14 mouse cellular contexts compared by ENCODE assay signal in genomic region chr2:136109038-136109363, GRCm38 (mm10). TPM values are rescaled to one million over a fixed set of nuclear protein-coding genes. Genes with fewer than 3 reads are reported as not detected.
A peak's percentile ranks its signal among the peaks of the same experiment; 100 is the strongest.
DNase-seq lines count a peak whose midpoint lies in the region; ATAC-seq lines count a peak whose summit lies in the region.
"Had no signal": no experiment of that assay in that cellular context is flagged by ENCODE, and none has a peak within 500 bp of the region (broad histone marks: within the 10 kb centered on the region; RNA-seq: fewer than 3 reads in every experiment).

No protein-coding gene starts in this region.

- peak overlapping the region; percentile 25 for H3K4me2 ChIP-seq in forebrain, embryonic 16.5 days (ENCODE audit: low read length)
- H3K4me2 ChIP-seq in hindbrain, embryonic 15.5 days: peak overlapping the region; percentile 30
- H3K4me2 ChIP-seq in neural tube, embryonic 13.5 days: peak overlapping the region; percentile 33
- H3K4me2 ChIP-seq: liver, embryonic 15.5 days had no signal

- intact Hi-C loops in heart, postnatal 25 days (cut with DNase I): no loop called here

- H3K27ac ChIP-seq in forebrain, embryonic 16.5 days (ENCODE audit: low read length): peak overlapping the region; percentile 85
- H3K27ac ChIP-seq in hindbrain, embryonic 15.5 days (replicated peaks): peak overlapping the region; percentile 93
- peak overlapping the region; percentile 97 for H3K27ac ChIP-seq in neural tube, embryonic 13.5 days (replicated peaks)
- H3K27ac ChIP-seq: heart, adult 2 months; liver, embryonic 15.5 days; stomach, postnatal 0 days had no signal

- no peaks in the 10 kb centered on the region for H3K27me3 ChIP-seq in forebrain, embryonic 16.5 days (replicated peaks; ENCODE audit: control insufficient read depth, insufficient read depth, low read length)
- H3K27me3 ChIP-seq in hindbrain, embryonic 15.5 days: no peaks in the 10 kb centered on the region
- H3K27me3 ChIP-seq in neural tube, embryonic 13.5 days: peaks cover 4% of the 10 kb centered on the region; the same call in 1 of the 2 replicates
- H3K27me3 ChIP-seq: liver, embryonic 15.5 days had no signal

- peaks cover 24% of the 10 kb centered on the region for H3K4me1 ChIP-seq in forebrain, embryonic 16.5 days (replicated peaks; ENCODE audit: control insufficient read depth, insufficient read depth, low read length)
- H3K4me1 ChIP-seq in hindbrain, embryonic 15.5 days (replicated peaks): peaks cover 47% of the 10 kb centered on the region
- H3K4me1 ChIP-seq in neural tube, embryonic 13.5 days (replicated peaks): peaks cover 61% of the 10 kb centered on the region
- H3K4me1 ChIP-seq: liver, embryonic 15.5 days had no signal

- H3K9ac ChIP-seq in forebrain, embryonic 16.5 days (replicated peaks; ENCODE audit: low read depth, low read length): 0 out of 2 replicates have a peak overlapping the region, but pooled peaks have one; percentile 22
- H3K9ac ChIP-seq in hindbrain, embryonic 15.5 days: peak overlapping the region; percentile 9; the same call in 1 of the 2 replicates
- peak overlapping the region; percentile 66 for H3K9ac ChIP-seq in neural tube, embryonic 13.5 days
- H3K9ac ChIP-seq: liver, embryonic 15.5 days had no signal

- ATAC-seq in forebrain, embryonic 16.5 days: peak; percentile 43
- peak; percentile 17; the same call in 1 of the 2 replicates for ATAC-seq in hindbrain, embryonic 15.5 days (ENCODE audit: low FRiP score, low read depth)
- peak; percentile 10; the same call in 1 of the 2 replicates for ATAC-seq in neural tube, embryonic 13.5 days (ENCODE audit: low read depth)

- H3K9me3 ChIP-seq in forebrain, embryonic 16.5 days (ENCODE audit: control insufficient read depth, low read length): no peaks in the 10 kb centered on the region
- H3K9me3 ChIP-seq in hindbrain, embryonic 15.5 days: no peaks in the 10 kb centered on the region
- H3K9me3 ChIP-seq in neural tube, embryonic 13.5 days: no peaks in the 10 kb centered on the region
- H3K9me3 ChIP-seq: liver, embryonic 15.5 days had no signal

- peak; percentile 46 to 53 for DNase-seq in layer of hippocampus, postnatal 14 days (ENCODE audit: low spot score in 2 of 2)
- DNase-seq in layer of hippocampus, postnatal 36 days: no peak
- DNase-seq in kidney, postnatal 10 days: no peak
- DNase-seq in heart, postnatal 25 days (ENCODE audit: low spot score): no peak
- DNase-seq: adrenal gland, postnatal 14 days; heart, adult 2 months; heart, postnatal 14 days had no signal

- H3K4me3 ChIP-seq in forebrain, embryonic 16.5 days (replicated peaks; ENCODE audit: low read length): no peak overlapping the region
- H3K4me3 ChIP-seq in hindbrain, embryonic 15.5 days: no peak overlapping the region
- H3K4me3 ChIP-seq in neural tube, embryonic 13.5 days: peak overlapping the region; percentile 1; the same call in 1 of the 2 replicates
- H3K4me3 ChIP-seq: heart, adult 2 months; liver, embryonic 15.5 days had no signal

- H3K36me3 ChIP-seq in forebrain, embryonic 16.5 days (ENCODE audit: control insufficient read depth, insufficient read depth): no peaks in the 10 kb centered on the region
- H3K36me3 ChIP-seq in hindbrain, embryonic 15.5 days: no peaks in the 10 kb centered on the region
- no peaks in the 10 kb centered on the region for H3K36me3 ChIP-seq in neural tube, embryonic 13.5 days
- H3K36me3 ChIP-seq: liver, embryonic 15.5 days had no signal

- 8% methylated on average over 2 of the region's 2 CpGs for WGBS in forebrain, embryonic 16.5 days
- WGBS in hindbrain, embryonic 15.5 days: 0% methylated on average over 2 of the region's 2 CpGs
- WGBS in neural tube, embryonic 13.5 days: 0% methylated on average over 2 of the region's 2 CpGs

RNA-seq across cellular contexts. Expression of gene Lamp5, which starts 57.0 kb away (rescaled TPM):
- 10 to 100 TPM; 20.6 to 25.9 TPM for total RNA-seq in layer of hippocampus, postnatal 14 days (2021)
- total RNA-seq in layer of hippocampus, postnatal 36 days (2021): 10 to 100 TPM; 51.6 to 51.8 TPM
- polyA plus RNA-seq in forebrain, embryonic 16.5 days (2015; fragmentation: Nextera tagmentation; extraction: Ambion mirVana): 0.97 and 1.4 TPM in 2 replicates
- polyA plus RNA-seq in hindbrain, embryonic 15.5 days (2015; fragmentation: Nextera tagmentation; extraction: Ambion mirVana): 168 and 193 TPM in 2 replicates
- polyA plus RNA-seq in neural tube, embryonic 13.5 days (2015; fragmentation: Nextera tagmentation; extraction: Ambion mirVana): 309 TPM in 2 replicates
- total RNA-seq in heart, postnatal 25 days (2021): not detected
- total RNA-seq: adrenal gland, postnatal 14 days; gastrocnemius, adult 18-20 months; heart, postnatal 14 days; megakaryocyte, adult 5-6 weeks had no signal
- polyA plus RNA-seq: heart, adult 2 months; liver, embryonic 15.5 days had no signal

Comparison
In these comparisons a context has a peak if more than half of its experiments do, and no peak if none do; other contexts are left out.
1. DNase-seq: peak in layer of hippocampus, postnatal 14 days (2 of 2); none in layer of hippocampus, postnatal 36 days (0 of 2), kidney, postnatal 10 days (single experiment) and heart, postnatal 25 days (single experiment).
2. H3K9ac ChIP-seq: peak in every context shown above with its lines; median percentile 66 in neural tube, embryonic 13.5 days; 22 in forebrain, embryonic 16.5 days; 9 in hindbrain, embryonic 15.5 days.
3. RNA of gene Lamp5, which starts 57.0 kb away (total RNA-seq): 51.6 to 51.8 TPM in layer of hippocampus, postnatal 36 days and 20.6 to 25.9 TPM in layer of hippocampus, postnatal 14 days; not detected in heart, postnatal 25 days; every median in the first group is over 10 times any median in the second.
4. Peak in every context shown above with its lines, with median percentiles within 50 percentile points of each other: ATAC-seq, H3K27ac ChIP-seq and H3K4me2 ChIP-seq.